Mouse (Mus musculus) skeletal muscle tissue, adult 2 months (tissue): ENCODE results near the gene Malrd1.

ENCODE experiments used
- DNase-seq: peaks from one replicate; pipeline ENCODE4 v3.0.0-alpha.2; 2012; ENCODE audit warnings: low read depth, low spot score

Gene Malrd1

DNA sequence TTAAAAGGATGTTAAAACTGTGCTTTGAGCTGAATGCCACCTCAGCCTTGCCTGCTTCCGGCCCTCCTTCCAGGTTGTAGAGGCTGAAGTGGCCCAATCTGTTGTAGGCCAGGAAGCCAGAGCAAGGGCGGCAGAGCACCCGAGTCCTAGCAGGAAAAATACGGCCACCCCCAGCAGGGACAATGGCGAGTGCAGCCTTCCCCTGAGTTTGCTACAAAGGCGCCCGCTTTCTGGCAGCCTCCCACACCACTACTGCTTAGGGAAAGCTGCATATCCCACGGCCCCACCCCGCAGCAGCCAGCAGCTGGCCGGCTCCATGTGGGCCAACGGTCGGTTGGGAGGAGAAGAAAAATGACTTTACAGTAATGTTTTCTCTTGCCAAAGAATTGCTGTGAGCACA is 503.5 kb downstream of the Malrd1 start:
- no peak for DNase-seq

DNA sequence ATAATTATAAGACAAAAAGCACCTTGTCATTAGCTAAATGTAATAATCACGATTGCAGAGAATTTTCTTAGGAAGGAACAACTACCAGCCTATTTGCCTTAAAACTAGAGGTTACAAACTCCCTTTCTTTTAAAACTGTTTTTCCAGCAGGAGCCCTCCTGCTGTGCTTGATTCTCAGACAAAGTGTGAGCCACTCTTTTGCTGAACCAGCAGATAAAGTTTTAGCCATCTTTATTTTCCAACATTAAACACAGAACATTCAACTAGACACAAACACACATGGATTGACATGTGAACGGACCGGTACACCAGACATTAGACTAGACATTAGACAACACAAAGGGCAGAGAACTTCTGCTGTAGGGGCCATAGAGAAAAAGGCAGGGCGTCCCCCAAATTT is 505.3 kb downstream of the Malrd1 start:
- no peak for DNase-seq

DNA sequence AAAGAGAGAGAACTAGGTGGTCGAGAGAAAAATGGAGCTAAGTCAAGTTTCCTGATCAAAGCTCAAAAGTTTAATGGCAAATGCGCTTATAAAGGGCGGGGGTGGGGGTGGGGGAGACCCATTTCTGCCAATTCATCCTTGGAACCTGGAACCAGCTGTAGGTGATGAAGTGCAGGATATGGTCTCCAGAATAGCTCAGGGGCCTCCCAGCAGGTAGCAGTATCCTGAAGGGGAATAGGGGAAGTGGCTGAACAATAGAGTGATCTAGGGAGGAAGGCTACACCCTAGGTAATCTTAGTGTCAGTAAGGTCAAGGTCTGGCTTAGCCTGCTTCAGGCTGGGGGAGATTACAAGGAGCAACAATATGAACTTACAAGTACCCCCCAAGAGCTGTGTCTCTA is 506.5 kb downstream of the Malrd1 start:
- no peak for DNase-seq

DNA sequence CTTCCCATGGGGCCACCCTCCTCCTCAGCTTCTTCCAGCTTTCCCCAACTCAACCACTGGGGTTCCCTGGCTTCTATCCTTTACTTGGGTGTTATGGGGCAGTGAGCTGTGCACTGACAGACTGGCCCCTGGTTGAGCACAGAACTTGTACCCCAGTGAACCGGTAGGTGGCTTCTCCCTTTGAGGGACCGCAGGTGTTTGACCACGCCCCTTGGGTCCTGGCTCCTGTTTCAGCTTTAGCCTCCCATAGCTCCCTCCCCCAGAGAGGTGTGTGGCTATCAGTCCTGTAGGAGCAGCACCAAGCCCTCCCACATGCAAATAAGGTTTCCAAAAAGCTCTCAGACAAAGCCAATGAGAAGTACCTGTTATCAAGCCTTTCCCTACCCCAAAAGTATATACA is 584.4 kb downstream of the Malrd1 start:
- no peak for DNase-seq

DNA sequence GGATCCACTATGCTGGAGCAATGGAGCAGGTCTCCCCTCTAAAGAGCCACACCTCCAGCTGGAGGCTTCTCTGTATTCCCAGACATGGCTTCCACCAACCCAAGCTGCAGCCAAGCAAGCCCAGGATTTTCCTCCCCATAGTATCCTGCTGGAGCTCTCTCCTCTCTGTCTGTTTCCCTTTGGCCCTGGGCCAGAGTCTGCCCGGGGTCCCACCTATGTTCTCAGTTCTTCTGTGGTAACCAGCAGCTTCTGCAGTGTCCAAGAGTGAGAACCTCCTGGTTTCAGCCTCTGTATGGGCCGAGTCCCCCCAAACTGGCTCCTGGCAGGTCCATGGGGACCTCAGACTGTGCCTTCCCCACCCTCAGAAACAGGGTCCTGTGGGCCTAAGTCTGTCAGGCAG is 587.1 kb downstream of the Malrd1 start:
- DNase-seq = no peak

DNA sequence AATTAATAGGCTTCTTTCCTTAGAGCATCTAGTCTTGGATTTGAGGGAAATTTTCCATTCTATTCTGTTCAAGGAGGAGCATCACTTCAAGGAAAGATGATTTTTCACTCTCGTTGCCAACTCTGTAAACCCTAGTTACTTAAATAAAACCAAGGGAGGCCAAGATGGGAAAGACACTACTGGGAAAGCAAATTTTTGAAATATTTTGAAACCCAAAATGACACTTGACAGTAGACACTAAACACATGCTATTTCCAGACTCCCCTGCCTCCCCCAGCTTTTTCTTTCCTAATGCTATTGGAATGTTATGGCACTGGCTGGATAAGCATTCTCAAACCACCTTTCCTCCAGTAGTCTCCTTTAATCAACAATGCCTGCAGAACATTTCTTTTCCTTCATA is 621.7 kb downstream of the Malrd1 start:
- DNase-seq = no peak

DNA sequence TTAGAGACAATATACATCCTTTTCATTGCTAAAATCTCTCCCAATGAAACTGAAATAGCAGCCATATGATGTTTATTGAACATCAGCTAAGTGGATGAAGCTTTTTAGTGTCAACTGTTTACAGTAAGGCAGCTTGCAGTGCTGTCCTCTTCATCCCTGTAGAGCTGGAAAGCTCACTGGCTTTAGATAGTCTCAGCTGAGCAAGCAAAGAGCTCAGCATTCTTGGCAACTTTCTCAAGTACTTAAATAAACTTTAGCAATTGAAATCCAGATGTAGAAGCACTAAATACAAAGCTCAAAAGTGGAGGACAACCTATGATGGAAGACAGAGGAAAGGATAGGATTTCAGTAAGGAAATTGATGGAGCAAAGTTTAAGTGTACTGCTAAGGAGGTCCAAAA is 626.3 kb downstream of the Malrd1 start:
- DNase-seq = no peak

DNA sequence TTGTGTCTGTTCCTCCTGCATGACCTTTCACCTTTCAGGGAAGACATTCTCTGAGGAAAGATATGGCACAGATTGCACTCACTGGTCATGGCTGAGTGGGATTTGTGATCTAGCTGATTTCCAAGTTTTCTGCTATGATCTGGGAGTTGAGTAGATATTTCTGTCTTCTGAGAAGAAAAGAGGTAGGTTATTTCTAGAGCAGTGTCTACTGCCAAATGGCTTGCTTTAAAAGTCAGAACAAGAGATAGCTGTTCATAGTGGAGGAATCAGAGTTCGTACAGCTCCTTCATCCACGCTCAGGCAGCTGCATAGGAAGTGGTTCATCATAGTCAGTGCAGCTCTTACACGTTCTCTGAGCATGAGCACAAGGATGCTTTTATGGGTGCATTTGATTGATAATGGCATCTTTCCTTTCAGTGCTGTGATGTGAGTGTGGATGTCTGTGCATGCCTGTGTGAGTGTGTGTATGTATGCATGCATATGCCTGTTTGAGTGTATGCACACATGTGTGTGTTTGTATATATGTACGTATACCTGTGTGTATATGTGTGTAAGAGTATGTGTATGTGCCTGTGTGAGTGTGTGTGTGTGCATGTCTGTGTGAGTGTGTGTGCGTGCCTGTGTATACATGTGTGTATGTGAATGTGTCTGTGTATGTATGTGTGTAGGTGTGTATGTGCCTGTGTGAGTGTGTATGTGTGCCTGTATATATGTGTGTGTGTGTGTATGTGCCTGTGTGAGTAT is 637.1 kb downstream of the Malrd1 start:
- no peak for DNase-seq

DNA sequence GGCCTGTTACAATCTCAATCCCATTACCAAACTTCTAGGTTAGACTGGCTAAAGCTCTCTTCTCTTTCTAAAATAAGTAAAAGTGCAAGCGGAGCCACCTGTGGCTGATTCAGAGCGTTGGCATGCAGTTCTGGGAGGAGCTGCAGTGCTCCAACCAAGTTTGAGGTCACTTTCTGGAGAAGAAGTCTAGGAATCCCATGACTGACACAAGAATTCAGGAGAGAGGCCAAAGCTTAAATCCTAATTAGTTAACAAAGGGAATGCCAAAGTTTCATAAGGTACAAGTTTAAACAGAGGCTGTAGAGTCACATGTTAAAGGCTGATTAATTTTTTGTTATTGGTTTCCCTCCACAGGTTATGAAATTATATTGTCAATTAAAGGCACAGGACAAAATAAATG is 642.3 kb downstream of the Malrd1 start:
- DNase-seq = no peak

DNA sequence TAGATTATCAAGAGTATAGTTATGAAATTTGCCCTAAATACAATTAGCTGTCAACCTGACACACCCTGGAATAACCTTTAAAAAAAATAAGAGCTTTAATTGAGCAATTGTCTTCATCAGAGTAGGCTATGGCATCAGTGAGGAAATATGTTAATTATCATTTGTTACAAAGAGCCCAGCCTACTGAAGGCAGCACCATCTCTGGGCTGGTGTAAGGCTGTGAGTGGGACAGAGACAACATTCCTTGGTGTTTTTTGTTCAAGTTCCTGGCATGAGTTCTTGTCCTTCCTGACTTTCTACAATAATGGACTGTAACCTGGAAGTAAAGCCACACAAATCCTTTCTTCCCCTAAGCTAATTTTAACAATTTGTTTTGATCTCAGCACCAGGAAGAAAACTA is 645.8 kb downstream of the Malrd1 start:
- DNase-seq = no peak

DNA sequence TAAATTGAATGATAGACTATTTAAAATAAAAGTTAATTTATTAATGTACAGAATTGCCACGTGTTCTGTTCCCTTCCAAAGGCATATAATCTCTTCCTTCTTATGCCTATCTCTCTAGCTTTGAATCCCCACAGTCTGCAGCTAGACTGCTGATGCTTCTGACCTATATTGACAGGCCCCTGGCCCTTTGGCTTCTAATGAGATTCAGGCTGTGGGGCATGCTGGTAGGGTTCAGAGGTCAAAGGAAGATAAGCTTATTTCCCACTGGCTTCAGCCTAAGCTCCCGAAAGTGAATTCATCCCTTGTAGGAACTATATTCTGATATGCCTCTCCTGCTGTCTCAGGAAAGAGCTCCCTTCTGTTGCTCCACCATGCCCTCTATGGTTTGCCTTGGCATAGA is 647.1 kb downstream of the Malrd1 start:
- DNase-seq = no peak

DNA sequence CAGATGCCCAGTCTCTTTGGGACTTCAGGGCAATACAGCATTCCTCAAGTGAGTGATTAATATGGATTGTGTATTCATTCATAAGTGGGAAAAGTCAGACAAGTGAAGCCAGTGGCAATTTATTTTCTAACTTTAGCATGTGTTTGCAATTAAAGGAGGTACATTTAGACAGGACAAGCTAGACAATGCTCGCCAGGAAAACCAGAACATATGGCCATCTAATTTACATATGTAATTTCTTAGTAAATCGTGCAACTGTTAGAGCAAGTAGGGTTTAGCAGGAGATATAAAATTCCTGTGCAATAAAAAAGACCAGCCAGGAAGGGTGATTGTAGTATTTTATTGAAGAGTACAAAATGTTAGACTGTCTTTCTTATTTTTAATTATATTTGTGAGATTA is 655.9 kb downstream of the Malrd1 start:
- DNase-seq = no peak

DNA sequence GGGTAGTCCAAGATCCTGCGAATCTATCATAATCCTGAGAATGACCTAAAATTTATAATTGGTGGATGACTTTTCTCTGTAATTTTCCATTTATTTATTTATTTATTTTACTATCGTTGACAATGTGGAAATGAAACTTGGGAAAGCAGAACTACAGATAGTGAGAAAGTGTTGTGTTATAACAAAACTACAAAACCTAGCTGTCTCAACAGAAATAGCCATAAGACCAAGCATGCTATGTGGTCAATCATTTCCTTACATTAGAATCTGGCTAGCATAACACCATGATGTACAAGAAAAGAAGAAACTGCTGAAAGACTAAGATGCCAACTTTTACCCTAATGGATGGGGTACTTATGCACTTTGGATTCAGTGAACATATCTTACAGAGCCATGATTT is 656.9 kb downstream of the Malrd1 start:
- no peak for DNase-seq

DNA sequence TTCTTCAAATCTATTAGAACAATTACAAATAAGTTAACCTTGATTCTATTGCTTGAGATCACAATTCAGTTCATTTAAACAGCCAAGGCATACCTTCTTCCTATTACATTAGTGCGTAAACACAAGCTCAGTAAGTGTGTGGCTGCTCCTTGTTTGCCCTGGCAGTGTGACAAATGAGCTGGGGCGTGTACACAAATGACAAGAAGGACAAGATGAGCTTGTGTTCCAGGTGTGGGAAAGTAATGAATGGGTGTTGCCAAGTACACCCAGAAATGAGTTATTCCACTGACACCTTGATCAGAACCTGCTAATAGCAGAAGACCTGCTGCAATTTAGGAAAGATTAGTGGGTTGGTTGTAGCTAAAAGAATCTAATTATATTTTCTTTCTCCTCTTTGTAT is 683.7 kb downstream of the Malrd1 start:
- DNase-seq = no peak

DNA sequence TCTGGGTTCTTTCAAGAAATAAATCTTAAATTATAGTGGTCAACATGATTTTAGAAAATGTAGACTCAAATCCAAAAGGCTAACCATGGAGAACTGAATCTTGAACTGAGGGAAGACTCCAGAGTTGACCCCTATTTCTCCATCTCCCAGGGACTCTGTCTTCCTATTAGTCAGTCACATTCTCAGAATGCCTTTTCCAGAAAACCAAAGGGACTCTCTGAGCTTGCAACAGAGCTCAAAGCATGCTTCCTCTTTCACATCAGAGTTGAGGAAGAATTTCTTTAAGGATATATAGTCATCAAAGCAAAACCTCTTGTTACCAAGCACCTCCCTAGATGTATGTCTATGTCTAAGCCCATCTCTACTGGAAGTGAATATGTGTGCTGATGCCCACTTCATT is 686.5 kb downstream of the Malrd1 start:
- no peak for DNase-seq

DNA sequence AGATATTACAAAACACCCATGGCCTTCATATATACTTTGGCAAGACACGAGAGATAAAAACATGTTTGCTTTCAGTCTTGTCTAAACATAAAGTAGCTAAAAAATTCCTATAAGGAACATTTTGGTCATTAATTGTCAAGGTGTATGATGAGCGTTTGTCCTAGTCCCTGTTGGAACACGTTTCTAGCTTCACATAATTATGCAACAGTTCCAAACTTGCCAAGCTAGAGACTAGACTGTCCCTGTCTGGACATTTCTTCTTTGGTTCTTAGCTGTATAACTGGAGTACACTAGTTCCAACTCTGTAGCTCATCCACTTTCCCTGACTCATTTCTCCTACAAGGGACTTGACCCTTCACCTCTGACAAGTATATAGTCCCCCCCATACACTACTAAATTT is 687.8 kb downstream of the Malrd1 start:
- no peak for DNase-seq

DNA sequence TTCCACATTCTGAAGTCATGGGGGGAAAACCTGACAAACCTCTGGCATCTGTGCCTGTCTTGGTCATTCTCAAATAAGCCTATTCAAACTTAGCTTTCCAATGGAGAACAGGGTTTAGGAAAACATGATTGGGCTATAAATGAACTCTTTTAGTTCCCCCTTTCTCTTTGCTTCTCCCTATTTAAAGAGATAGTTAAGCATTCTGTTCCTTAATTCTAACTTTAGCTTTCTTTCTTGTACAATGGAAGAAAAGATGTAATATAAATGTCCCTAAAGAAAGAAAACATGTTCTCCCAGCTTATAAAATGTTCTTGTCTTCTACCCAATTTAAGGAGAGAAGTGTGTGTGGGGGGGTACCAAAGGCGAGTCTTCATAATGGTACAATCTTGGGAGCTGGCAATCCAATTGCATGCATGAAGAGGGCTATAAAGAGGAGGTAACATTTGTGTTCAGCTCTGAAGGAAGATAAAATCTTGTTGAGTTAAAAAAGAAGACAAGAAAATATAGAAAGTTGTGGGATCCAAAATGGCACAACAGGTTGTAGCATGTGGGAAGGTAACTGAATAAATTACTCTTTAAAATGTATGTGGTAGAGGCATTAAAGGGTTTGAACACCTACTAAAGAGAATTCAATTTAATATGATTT is 702.0 kb downstream of the Malrd1 start:
- no peak for DNase-seq

DNA sequence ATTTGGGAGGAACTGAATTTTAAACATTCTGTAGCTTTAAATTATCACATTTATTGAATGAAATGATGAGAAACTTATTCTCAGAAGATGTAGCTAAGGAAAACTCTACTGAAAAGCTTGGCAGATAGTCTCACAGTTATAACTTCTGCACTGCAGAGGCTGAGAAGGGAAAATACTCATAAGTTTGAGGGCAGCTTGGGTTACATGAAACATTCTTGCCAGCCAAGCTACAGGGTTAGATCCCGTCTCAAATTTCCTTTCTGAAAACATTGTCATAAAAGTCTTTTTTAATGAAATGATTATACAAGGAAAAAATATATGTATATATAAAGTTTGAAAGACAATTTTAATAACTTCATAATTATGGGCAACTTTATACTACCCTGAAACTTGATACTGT is 714.6 kb downstream of the Malrd1 start:
- DNase-seq = no peak

DNA sequence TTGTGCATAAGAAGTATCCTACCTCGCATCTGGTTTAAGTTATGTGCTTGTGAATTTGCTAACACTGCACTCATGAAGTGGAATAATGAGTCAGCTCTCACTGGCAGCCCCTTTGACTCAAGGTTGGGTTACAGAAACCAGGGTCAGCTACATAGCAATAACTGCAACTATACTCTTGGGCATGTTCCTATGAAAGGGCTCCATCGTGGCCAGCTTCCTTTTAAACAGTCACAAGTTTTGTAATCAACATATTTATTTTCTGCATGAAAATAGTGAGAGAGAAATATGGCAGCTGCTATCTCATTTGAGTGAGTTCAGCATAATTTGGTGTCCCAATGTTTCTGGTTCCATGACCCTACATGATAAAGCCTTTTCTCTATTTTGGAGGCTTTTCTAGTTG is 716.8 kb downstream of the Malrd1 start:
- no peak for DNase-seq

DNA sequence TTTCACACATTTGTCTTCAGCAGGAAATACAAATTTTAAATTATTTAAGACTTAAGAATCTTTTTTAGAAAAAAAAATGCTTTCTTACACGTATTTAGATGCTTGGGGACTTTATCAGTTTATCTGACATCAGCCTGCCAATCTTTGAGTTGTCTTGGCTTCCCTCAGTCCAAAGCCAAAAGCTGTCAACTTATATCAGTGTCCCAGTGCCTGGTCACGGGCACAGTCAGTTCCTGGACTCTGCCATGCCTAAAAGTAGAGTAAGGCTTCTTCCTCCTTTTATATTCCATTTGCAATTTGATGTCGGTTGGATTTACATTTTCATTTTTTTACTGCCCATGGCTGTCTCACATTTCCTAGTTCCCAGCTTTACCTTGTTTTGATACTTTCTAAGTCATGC is 722.6 kb downstream of the Malrd1 start:
- DNase-seq = no peak

DNA sequence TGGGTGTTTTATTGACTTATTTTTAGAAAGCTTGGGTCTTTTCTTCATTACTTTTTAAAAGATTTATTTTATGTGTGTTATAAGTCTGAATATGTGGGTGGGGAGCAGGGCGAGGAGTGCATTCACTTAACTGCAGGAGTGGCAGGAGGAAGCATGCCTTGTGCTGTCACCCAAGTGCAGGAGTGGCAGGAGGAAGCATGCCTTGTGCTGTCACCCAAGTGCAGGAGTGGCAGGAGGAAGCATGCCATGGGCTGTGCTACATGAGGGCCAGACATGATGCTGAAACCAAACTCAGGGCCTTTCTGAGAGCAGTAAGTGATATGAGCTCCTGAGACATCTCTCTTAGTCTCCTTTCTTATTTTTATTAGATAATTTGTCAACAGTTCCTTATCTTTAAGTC is 726.0 kb downstream of the Malrd1 start:
- DNase-seq = no peak
